Mouse (Mus musculus): ENCODE measurements around the gene Heph.
"Not testable (repeated sequence)": the region's sequence is repeated elsewhere in the genome, so short reads cannot be mapped to it uniquely, and the experiment has no call there.

The Heph gene

DNA sequence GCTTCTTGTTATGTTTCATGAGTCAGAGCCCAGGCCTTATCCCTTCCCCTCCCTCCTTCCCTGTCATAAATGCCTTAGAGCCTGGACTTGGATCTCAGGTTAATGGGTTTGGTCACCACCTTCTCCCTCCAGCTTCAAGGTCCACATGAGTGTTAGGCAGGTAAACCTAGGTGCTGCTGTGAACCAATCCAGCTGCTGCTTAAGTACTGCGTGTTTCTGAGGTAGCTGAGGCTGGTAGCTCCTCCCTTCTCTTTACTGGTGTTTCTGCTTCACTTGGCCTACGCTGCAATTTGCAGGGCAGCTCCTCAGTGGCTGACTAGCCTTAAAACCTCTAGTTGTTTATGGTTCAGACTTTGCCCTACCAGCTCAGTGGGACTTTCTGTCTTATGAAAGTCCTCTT is at the start of gene Heph:
TSS of gene Heph (plus strand) at position 211 of the 400 bp plus-strand sequence.
- no peak for DNase-seq

DNA sequence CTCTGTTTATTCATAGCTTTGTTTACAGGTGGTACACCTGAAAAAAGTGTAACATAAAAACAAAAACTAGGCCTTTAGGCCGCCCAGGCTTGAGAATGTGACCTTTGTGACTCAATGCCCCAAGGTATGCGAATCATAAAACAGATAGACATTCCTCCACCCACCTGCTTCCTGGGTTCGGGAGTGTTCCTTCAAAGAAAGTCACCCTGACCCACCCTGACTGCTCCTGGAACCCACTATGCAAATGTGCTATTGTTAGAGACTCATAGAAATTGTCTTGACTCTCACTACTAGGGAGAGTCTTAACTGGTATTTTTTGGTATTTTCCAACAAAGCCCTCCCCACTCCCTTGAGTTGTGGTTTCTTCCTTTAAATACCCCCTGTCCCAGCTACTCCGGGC is 39.8 kb upstream of the Heph start:
- not testable (repeated sequence) for DNase-seq

DNA sequence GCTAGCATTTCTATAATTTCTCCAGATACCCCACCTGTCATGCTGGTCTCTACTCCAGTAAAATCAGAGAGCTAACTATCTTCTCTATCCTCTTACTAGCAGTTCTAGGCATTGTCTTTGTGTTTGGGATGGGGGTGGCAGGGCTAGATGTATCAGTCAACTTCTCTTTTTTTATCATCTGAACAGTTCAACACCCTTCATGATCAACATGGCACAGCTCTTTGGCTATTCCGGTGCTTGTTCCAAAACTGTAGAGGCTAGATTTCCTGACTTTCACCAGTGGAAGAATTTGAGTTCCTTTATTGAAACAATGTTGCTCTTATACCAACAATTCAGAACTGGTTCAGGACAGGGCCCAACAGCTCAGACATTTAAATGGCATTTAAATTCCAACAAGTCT is 38.2 kb upstream of the Heph start:
- no peak for DNase-seq

DNA sequence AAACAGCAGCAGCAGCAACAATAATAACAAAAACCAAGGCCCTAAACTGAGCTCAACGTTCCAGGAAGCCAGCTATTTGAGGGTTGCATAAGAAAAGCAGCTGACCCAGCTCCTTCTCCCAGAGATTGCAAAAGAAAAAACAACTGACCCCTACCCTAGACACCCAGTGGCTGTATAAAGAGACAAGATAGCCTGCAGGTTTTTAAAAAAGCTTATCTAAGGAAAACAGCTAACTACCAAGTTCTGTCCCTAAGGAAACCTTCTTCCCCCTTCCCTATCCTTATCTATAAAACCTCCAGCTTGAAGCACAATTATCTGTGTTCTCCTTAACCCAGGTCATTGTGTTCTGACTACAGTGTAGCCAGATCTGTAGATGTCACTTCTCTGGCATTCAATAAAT is 37.4 kb upstream of the Heph start:
- no peak for DNase-seq

DNA sequence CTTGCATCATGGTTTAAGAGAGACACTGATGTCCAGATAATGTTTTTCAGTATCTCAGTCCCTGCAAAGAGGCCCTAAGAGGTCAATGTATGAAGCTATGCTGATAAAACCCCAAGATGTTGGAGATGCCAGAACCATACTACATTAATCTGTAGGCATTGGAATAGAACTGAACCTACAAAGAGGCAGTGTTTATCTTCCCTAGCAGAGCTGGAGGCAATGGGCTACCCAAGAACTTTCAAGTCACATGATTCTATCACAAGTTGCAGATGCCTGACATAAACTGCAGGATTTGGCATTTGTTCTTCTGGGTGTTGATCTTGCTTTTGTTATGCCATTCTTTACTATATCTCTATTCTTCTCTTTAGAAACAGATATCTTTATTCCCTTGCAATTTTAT is 35.8 kb upstream of the Heph start:
- no peak for DNase-seq

DNA sequence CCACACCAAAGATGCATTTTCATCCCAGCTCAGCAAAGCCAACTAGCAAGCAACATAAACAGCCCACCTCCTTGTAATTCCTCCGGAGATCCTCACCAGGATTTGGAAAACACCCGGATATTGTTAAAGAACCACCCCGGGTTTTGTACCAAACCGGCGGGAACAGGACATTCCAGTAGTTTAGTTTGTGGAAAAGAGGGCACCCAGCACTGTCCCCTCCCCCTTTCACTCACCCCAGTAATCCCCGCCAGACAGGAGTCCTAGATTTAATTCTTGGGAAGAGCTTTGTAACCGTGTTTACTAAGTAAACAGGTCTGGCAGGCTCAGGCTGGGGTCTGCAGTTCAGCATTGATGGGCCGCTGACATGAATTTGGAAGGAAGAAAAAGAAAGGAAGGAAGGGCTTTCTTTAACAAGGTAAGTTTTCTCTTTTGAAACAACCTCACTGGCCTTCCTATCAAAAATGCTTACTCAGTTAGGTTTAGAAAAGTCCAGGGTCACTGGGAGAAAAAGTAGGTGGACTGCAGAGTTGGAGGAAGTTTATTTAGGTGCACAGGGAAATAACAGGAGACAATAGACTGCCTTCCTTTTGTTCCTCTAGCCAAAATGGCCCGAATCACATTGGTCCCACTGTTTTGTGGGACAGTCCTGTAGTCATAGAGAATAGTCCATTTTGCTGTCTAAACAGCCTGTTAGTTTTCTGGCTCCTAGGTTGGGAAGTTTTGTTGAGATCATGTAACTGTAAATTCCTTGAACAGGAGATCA is 1.2 kb downstream of the Heph start, which contains the start of gene Hsf3:
TSS of gene Hsf3 (minus strand) at position 94 of the 763 bp plus-strand sequence.
- peak; percentile 3 to 11 for DNase-seq

DNA sequence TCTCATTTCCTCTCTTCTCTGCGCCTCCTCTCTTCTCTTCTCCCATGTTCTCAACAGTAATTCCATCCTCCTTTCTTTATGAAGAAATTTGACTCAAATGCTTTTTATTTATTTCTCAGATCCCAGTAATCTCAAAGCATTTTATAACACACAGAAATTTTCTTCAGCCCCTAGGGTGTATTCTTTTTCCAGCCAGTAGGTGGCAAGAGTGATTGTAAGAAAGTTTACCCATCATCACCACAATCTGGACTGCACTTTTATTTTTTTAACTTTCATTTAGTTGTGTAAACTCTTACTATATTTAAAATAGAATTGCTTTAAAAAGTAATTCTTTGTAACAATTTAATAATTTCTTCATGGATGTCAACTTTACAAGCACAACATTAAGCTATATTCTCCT is 46.4 kb downstream of the Heph start:
- DNase-seq: peak; percentile 2 to 20
